Mouse (Mus musculus): ENCODE measurements around the gene Thyn1.

GRCm38 (mm10) chr9:26985090-26985613 is 14.4 kb upstream of the Thyn1 start:
- TF ChIP-seq CTCF (IDR thresholded peaks at IDR 0.05 in 2 of 3, conservative IDR thresholded peaks at IDR 0.05 in 1 of 3; ENCODE audit: control insufficient read depth in 1 of 3, insufficient read depth in 1 of 3, low read depth in 2 of 3, low read length in 3 of 3, poor library complexity in 1 of 3, severe bottlenecking in 1 of 3) (no peak), TAL1 (IDR thresholded peaks at IDR 0.05; ENCODE audit: low read length) (no peak), POLR2A (IDR thresholded peaks at IDR 0.05; ENCODE audit: control insufficient read depth in 1 of 2, insufficient read depth in 1 of 2, low read depth in 1 of 2, low read length in 2 of 2, poor library complexity in 1 of 2) (no peak), MYC (IDR thresholded peaks at IDR 0.05; ENCODE audit: low read depth, low read length) (peak; percentile 55; the same call in 1 of the 2 replicates), POLR2AphosphoS2 (IDR thresholded peaks at IDR 0.05; ENCODE audit: low read length) (no peak), ZC3H11A (IDR thresholded peaks at IDR 0.05; ENCODE audit: low read depth, low read length) (no peak), MAX (IDR thresholded peaks at IDR 0.05; ENCODE audit: low read length) (no peak)

All from MEL (cell line).